Mouse (Mus musculus) thymus, adult 2 months (tissue): ENCODE data around the gene Steap2.

ENCODE experiments used
- CTCF ChIP-seq: fragments of 200-500 bp; IDR thresholded peaks from 2 replicates; pipeline ENCODE4 v1.5.1; 2012; ENCODE audit warnings: mild to moderate bottlenecking, control low read depth, low read length, moderate library complexity, borderline replicate concordance; ENCODE audit not compliant: control insufficient read depth, poor library complexity, insufficient read depth; ENCODE audit errors: extremely low read depth
- POLR2A ChIP-seq: fragments of 200-500 bp; IDR thresholded peaks from 2 replicates; pipeline ENCODE4 v1.6.1; 2012; ENCODE audit warnings: mild to moderate bottlenecking, low read length, control low read depth, moderate library complexity; ENCODE audit not compliant: control insufficient read depth, poor library complexity, insufficient read depth; ENCODE audit errors: extremely low read depth

DNA sequence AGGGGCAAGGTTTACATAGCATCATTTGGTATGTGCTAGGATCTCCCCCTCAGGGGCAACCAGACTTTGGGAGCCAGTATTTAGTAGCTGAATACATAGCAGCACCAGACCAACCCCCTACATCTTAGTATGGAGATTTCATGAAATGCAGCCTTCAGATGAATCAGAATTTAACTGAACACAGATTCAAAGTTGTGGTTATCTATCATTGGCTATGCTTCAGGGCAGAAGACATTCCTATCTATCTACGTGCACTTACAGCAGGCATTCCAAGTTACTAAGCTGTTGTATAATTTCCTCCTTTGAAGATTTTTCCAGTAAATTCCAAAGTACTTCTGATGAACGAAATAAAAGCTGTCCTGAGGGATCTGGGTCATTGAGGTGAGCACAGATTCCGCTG, 68.9 kb downstream of the Steap2 start:
- TF ChIP-seq POLR2A (no peak), CTCF (no peak)
